Mouse (Mus musculus) liver, postnatal 0 days (tissue): Measurements from ENCODE around the gene Arap1.

Source experiments
- CTCF ChIP-seq: sonication (generic); IDR thresholded peaks from 2 replicates; pipeline ENCODE4 v1.5.1; 2016; ENCODE audit warnings: antibody characterized with exemption, low read depth
- EP300 ChIP-seq: IDR thresholded peaks from 2 replicates; pipeline ENCODE4 v1.6.1; 2016; ENCODE audit warnings: antibody characterized with exemption, low read depth, mild to moderate bottlenecking

DNA sequence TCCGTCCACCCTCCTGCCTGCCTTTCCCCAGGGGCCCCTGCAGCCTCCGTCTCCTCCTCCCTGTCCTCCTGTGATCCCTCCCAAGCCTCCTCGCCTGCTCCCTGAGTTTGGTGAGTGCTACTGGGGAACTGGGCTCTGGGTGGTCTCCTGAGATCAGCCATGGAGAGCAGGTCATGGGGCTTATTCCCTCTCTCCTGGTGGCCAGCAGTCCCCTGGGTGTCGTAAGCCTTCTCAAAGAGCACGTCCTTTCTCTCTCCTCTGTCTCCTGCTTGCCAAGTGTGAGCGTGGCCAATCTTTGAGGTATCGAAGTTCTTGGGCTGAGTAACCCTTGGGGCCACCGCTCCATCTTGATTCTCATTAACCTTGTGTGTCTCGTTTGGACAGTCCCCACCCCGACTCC is 37.1 kb downstream of the Arap1 start:
- TF ChIP-seq EP300: no peak
- TF ChIP-seq CTCF: no peak
